Mouse (Mus musculus): Measurements from ENCODE around the gene Adgrg2. TPM values are rescaled to one million over a fixed set of nuclear protein-coding genes. Genes with fewer than 3 reads are reported as not detected.

The Adgrg2 gene
- 1.6 and 2.1 TPM in 2 replicates for polyA plus RNA-seq (2014; fragmentation: Nextera tagmentation; extraction: Ambion mirVana)

- Histone ChIP-seq H3K4me1 (replicated peaks; ENCODE audit: control insufficient read depth, insufficient read depth, low read length) (no peaks in the 10 kb centered on the region), H3K27me3 (ENCODE audit: control insufficient read depth, insufficient read depth, low read length) (peaks cover 25% of the 10 kb centered on the region; the same call in 1 of the 2 replicates), H3K36me3 (replicated peaks; ENCODE audit: control insufficient read depth, insufficient read depth) (no peaks in the 10 kb centered on the region), H3K4me2 (replicated peaks) (peak within 1 kb of the TSS; percentile 68), H3K9me3 (ENCODE audit: control insufficient read depth, low read length) (no peaks in the 10 kb centered on the region), H3K4me3 (replicated peaks; ENCODE audit: low read length) (peak within 1 kb of the TSS; percentile 48), H3K9ac (peak within 1 kb of the TSS; percentile 59), H3K27ac (no peak within 1 kb of the TSS)
- ATAC-seq (ENCODE audit: low FRiP score): peak; percentile 70
- WGBS: 14% methylated on average over 37 of the region's 42 CpGs
- DNase-seq (ENCODE audit: low spot score): no peak
Observed at GRCm38 (mm10) chrX:160390464-160390956, at the start of gene Adgrg2. Gene Adgrg2, plus strand, starts transcription at chrX:160390690.

DNA sequence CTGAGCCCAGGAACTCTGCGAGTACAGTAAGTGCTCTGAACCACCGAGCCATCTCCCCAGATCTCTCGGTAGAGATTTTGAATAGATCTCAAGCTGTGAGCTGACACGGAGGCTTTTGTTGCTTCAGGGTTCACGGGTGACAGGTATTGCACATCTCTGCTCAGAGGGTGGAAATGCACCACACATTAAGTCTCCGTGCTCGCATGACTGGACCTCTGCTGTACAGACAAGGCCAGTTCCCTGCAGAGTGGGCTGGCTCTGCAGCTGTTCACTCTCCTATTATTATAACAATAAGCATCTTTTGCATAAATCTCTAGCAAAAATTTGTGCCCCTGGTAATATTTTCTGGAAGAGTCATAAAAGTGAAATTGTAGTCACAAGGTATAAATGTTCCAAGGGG lies 39.5 kb upstream of the Adgrg2 start:
- no peak overlapping the region for H3K27ac ChIP-seq
- H3K36me3 ChIP-seq (replicated peaks; ENCODE audit: control insufficient read depth, insufficient read depth): no peaks in the 10 kb centered on the region
- no peaks in the 10 kb centered on the region for H3K4me1 ChIP-seq (replicated peaks; ENCODE audit: control insufficient read depth, insufficient read depth, low read length)
- H3K4me2 ChIP-seq (replicated peaks): no peak overlapping the region
- H3K27me3 ChIP-seq (ENCODE audit: control insufficient read depth, insufficient read depth, low read length): peaks cover 11% of the 10 kb centered on the region; the same call in 1 of the 2 replicates
- WGBS: 40% methylated on average over 7 of the region's 7 CpGs
- ATAC-seq (ENCODE audit: low FRiP score): no peak; the same call in 1 of the 2 replicates
- no peaks in the 10 kb centered on the region for H3K9me3 ChIP-seq (ENCODE audit: control insufficient read depth, low read length)
- no peak overlapping the region for H3K9ac ChIP-seq
- DNase-seq (ENCODE audit: low spot score): no peak
- H3K4me3 ChIP-seq (replicated peaks; ENCODE audit: low read length): no peak overlapping the region

DNA sequence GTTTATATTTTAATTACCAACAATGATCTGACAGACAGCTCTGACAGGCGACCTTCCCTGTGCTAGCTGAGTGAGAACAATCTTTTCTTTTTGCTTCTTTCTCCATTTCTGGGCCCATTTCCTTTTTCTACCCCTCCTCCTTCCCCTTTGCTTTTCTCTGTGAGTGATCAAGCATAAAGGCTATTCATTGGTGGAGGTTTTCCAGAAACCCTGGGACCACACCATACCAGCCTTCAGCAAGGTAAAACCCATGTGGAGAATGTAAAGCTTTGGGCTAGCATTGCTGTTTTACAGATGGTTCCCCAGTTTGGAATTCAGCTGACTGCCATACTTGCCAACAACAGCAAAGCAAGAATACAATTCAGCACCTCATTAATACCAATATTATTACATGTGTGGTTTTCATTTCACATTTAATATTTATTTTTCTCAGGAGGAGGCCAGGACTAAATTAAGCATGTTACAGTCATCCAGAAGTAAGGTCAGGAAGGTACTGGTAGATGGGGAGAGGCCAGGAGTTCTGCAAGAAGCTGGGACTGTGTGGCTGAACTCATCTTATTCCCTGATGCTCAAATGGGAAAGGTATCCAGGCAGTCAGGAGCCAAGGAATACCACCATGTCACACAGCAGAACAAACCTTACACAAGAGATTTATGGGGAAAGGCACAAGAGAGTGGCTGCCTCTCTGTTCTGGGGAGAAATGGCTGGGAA lies 38.4 kb upstream of the Adgrg2 start:
- WGBS: 12% methylated on average over 1 of the region's 1 CpGs

GRCm38 (mm10) chrX:160384748-160385501 lies 5.6 kb upstream of the Adgrg2 start:
- WGBS: 79% methylated on average over 6 of the region's 6 CpGs
- DNase-seq (ENCODE audit: low spot score) (no peak), ATAC-seq (ENCODE audit: low FRiP score) (no peak)
- Histone ChIP-seq H3K36me3 (replicated peaks; ENCODE audit: control insufficient read depth, insufficient read depth) (no peaks in the 10 kb centered on the region), H3K9me3 (ENCODE audit: control insufficient read depth, low read length) (no peaks in the 10 kb centered on the region), H3K4me1 (replicated peaks; ENCODE audit: control insufficient read depth, insufficient read depth, low read length) (no peaks in the 10 kb centered on the region), H3K27me3 (ENCODE audit: control insufficient read depth, insufficient read depth, low read length) (peaks cover 12% of the 10 kb centered on the region; the same call in 1 of the 2 replicates), H3K4me2 (replicated peaks) (no peak overlapping the region), H3K4me3 (replicated peaks; ENCODE audit: low read length) (no peak overlapping the region), H3K27ac (no peak overlapping the region), H3K9ac (no peak overlapping the region)

More for the DNA sequence above, 38.4 kb upstream of the Adgrg2 start:
- Histone ChIP-seq H3K4me2 (replicated peaks) (no peak overlapping the region), H3K27ac (no peak overlapping the region), H3K9ac (no peak overlapping the region), H3K4me3 (replicated peaks; ENCODE audit: low read length) (no peak overlapping the region), H3K27me3 (ENCODE audit: control insufficient read depth, insufficient read depth, low read length) (peaks cover 11% of the 10 kb centered on the region; the same call in 1 of the 2 replicates), H3K4me1 (replicated peaks; ENCODE audit: control insufficient read depth, insufficient read depth, low read length) (no peaks in the 10 kb centered on the region), H3K9me3 (ENCODE audit: control insufficient read depth, low read length) (no peaks in the 10 kb centered on the region), H3K36me3 (replicated peaks; ENCODE audit: control insufficient read depth, insufficient read depth) (no peaks in the 10 kb centered on the region)
- DNase-seq (ENCODE audit: low spot score) (no peak), ATAC-seq (ENCODE audit: low FRiP score) (no peak)

DNA sequence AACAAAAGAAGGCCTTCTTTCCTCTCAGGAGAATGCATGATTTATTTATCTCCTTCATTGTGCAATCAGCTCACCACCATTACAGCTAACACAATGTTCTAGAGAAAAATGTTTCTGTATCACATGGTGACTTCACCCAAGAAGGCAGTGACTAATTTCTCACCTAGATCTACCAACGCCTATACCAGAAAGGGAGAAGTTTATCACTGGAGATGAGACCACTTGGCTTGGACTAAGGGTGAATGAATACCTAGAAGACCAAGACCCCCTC lies 5.1 kb upstream of the Adgrg2 start:
- peaks cover 14% of the 10 kb centered on the region; the same call in 1 of the 2 replicates for H3K27me3 ChIP-seq (ENCODE audit: control insufficient read depth, insufficient read depth, low read length)

DNA sequence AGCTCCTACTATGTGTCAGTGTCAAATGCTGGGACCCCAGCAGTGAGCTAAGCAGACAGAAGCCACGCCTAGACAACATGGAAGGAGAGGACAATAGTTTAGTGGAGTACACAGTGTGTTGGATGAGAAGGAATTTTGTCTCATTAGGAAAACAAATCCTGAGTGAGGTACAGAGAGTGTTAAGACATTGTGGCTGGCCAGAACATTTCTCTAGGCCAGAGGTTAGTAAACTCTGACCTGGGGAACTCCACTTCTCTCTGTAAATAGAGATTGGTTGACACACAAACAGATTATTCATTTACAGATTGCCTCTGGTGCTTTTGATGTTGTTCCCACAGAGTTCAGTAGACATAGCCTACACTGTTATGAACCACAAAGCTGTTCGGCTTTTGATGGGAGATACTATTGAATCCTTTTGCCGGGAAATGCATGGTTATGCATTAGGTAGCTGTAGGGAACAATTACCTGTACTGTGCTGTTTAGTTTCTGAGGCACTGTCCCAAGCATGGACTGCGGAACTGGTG lies 22.5 kb downstream of the Adgrg2 start:
- H3K36me3 ChIP-seq (replicated peaks; ENCODE audit: control insufficient read depth, insufficient read depth): no peaks in the 10 kb centered on the region
- no peaks in the 10 kb centered on the region for H3K9me3 ChIP-seq (ENCODE audit: control insufficient read depth, low read length)
- H3K4me3 ChIP-seq (replicated peaks; ENCODE audit: low read length): no peak overlapping the region
- H3K27me3 ChIP-seq (ENCODE audit: control insufficient read depth, insufficient read depth, low read length): peaks cover 6% of the 10 kb centered on the region; the same call in 1 of the 2 replicates
- H3K4me2 ChIP-seq (replicated peaks): no peak overlapping the region
- H3K27ac ChIP-seq: no peak overlapping the region
- H3K4me1 ChIP-seq (replicated peaks; ENCODE audit: control insufficient read depth, insufficient read depth, low read length): no peaks in the 10 kb centered on the region
- ATAC-seq (ENCODE audit: low FRiP score) (no peak), DNase-seq (ENCODE audit: low spot score) (no peak)
- WGBS: 85% methylated on average over 4 of the region's 4 CpGs
- no peak overlapping the region for H3K9ac ChIP-seq

More for the DNA sequence above, 5.1 kb upstream of the Adgrg2 start:
- no peak for ATAC-seq (ENCODE audit: low FRiP score)
- Histone ChIP-seq H3K27ac (no peak overlapping the region), H3K9ac (no peak overlapping the region), H3K4me1 (replicated peaks; ENCODE audit: control insufficient read depth, insufficient read depth, low read length) (no peaks in the 10 kb centered on the region), H3K36me3 (replicated peaks; ENCODE audit: control insufficient read depth, insufficient read depth) (no peaks in the 10 kb centered on the region), H3K4me2 (replicated peaks) (no peak overlapping the region), H3K9me3 (ENCODE audit: control insufficient read depth, low read length) (no peaks in the 10 kb centered on the region), H3K4me3 (replicated peaks; ENCODE audit: low read length) (no peak overlapping the region)
- 64% methylated on average over 1 of the region's 1 CpGs for WGBS
- DNase-seq (ENCODE audit: low spot score): no peak

DNA sequence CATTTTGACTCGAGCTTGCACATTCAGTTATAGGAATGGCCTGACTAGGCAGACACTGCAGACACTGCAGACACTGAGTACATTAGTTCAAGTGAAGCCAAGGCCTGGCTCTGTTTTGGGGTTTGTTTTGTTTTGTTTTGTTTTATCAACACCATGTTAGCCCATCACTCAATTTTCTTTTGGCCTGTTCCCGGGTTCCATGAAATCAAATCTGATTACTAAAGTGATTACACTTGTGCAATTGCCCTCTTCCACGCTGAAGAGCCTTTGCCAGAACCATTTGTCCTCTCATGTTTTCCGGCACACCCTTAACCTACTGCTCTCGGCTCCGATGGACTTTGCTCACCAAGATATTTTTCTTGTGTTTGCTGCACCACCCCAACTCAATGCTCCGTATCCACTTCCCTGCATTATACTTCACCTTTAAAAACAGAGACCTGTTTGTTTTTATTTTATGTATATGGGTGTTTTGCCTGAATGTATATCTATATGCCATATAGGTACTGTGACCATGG lies 23.4 kb downstream of the Adgrg2 start:
- no peak for ATAC-seq (ENCODE audit: low FRiP score)
- H3K9me3 ChIP-seq (ENCODE audit: control insufficient read depth, low read length): no peaks in the 10 kb centered on the region
- WGBS: 86% methylated on average over 7 of the region's 7 CpGs

GRCm38 (mm10) chrX:160418397-160418796 lies 27.9 kb downstream of the Adgrg2 start:
- Histone ChIP-seq H3K4me1 (replicated peaks; ENCODE audit: control insufficient read depth, insufficient read depth, low read length) (no peaks in the 10 kb centered on the region), H3K9me3 (ENCODE audit: control insufficient read depth, low read length) (no peaks in the 10 kb centered on the region), H3K27me3 (ENCODE audit: control insufficient read depth, insufficient read depth, low read length) (no peaks in the 10 kb centered on the region; the same call in 1 of the 2 replicates), H3K4me2 (replicated peaks) (no peak overlapping the region), H3K4me3 (replicated peaks; ENCODE audit: low read length) (no peak overlapping the region), H3K27ac (no peak overlapping the region), H3K36me3 (replicated peaks; ENCODE audit: control insufficient read depth, insufficient read depth) (no peaks in the 10 kb centered on the region), H3K9ac (no peak overlapping the region)
- 85% methylated on average over 7 of the region's 7 CpGs for WGBS
- ATAC-seq (ENCODE audit: low FRiP score): no peak
- no peak for DNase-seq (ENCODE audit: low spot score)

More for the DNA sequence above, 23.4 kb downstream of the Adgrg2 start:
- Histone ChIP-seq H3K4me2 (replicated peaks) (no peak overlapping the region), H3K4me1 (replicated peaks; ENCODE audit: control insufficient read depth, insufficient read depth, low read length) (no peaks in the 10 kb centered on the region), H3K27ac (no peak overlapping the region), H3K4me3 (replicated peaks; ENCODE audit: low read length) (no peak overlapping the region), H3K36me3 (replicated peaks; ENCODE audit: control insufficient read depth, insufficient read depth) (no peaks in the 10 kb centered on the region), H3K27me3 (ENCODE audit: control insufficient read depth, insufficient read depth, low read length) (peaks cover 6% of the 10 kb centered on the region; the same call in 1 of the 2 replicates), H3K9ac (no peak overlapping the region)
- DNase-seq (ENCODE audit: low spot score): no peak

DNA sequence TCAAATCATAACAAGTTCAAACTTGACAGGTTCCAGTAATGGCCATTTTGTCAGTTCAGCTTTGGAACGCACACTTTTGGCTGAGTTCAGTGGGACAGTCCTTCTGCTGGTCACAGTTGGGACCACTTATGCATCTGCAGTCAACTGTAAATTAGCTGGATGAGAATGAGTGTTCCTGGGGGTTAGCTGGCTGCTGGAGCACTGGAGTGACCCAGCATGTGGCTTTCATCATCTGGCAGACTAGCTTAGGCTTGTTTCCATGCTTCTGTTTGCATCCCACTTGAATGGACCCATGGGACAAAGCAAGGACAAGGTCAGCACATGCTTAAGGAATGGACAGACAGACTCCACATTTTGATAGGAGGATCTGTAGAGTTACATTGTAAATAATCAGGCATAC lies 33.2 kb downstream of the Adgrg2 start:
- no peak overlapping the region for H3K27ac ChIP-seq
- no peaks in the 10 kb centered on the region for H3K27me3 ChIP-seq (ENCODE audit: control insufficient read depth, insufficient read depth, low read length)
- H3K9me3 ChIP-seq (ENCODE audit: control insufficient read depth, low read length): no peaks in the 10 kb centered on the region
- no peak overlapping the region for H3K4me2 ChIP-seq (replicated peaks)
- 73% methylated on average over 1 of the region's 1 CpGs for WGBS
- no peaks in the 10 kb centered on the region for H3K4me1 ChIP-seq (replicated peaks; ENCODE audit: control insufficient read depth, insufficient read depth, low read length)
- DNase-seq (ENCODE audit: low spot score): no peak
- ATAC-seq (ENCODE audit: low FRiP score): no peak
- no peak overlapping the region for H3K9ac ChIP-seq
- H3K4me3 ChIP-seq (replicated peaks; ENCODE audit: low read length): no peak overlapping the region
- no peaks in the 10 kb centered on the region for H3K36me3 ChIP-seq (replicated peaks; ENCODE audit: control insufficient read depth, insufficient read depth)

Measured in hindbrain, embryonic 14.5 days (tissue).